Mouse (Mus musculus) hindbrain, embryonic 10.5 days (tissue): ENCODE measurements around the gene Creb3l2. TPM values are rescaled to one million over a fixed set of nuclear protein-coding genes. Genes with fewer than 3 reads are reported as not detected.
A peak's percentile ranks its signal among the peaks of the same experiment; 100 is the strongest.

Experiments
- DNase-seq: peaks from one replicate; pipeline ENCODE4 v3.0.0-alpha.2; 2017; ENCODE audit warnings: low spot score
- H3K27ac ChIP-seq: fragments of 300-500 bp; sonication (generic); 2 replicates; pipeline ENCODE4 v1.5.1; 2016; ENCODE audit warnings: mild to moderate bottlenecking, moderate library complexity
- H3K27me3 ChIP-seq: fragments of 300-500 bp; sonication (generic); 2 replicates; pipeline ENCODE4 v1.6.1; 2016; ENCODE audit warnings: mild to moderate bottlenecking; ENCODE audit not compliant: poor library complexity, insufficient read depth, severe bottlenecking
- H3K36me3 ChIP-seq: fragments of 300-500 bp; sonication (generic); 2 replicates; pipeline ENCODE4 v1.6.1; 2016; ENCODE audit warnings: mild to moderate bottlenecking, moderate library complexity
- H3K4me1 ChIP-seq: fragments of 300-500 bp; sonication (generic); replicated peaks from 2 replicates; pipeline ENCODE4 v1.6.1; 2016; ENCODE audit warnings: mild to moderate bottlenecking
- H3K4me3 ChIP-seq: fragments of 300-500 bp; sonication (generic); 2 replicates; pipeline ENCODE4 v1.5.1; 2016; ENCODE audit warnings: mild to moderate bottlenecking, moderate library complexity
- H3K9me3 ChIP-seq: fragments of 300-500 bp; sonication (generic); 2 replicates; pipeline ENCODE4 v1.6.1; 2016; ENCODE audit warnings: mild to moderate bottlenecking, moderate library complexity
- WGBS: fragments of 180-500 bp; shearing (Covaris S2); methylation state at CpG from one replicate; pipeline ENCODE4 v1.1.7; 2016; 5-methylcytosine and 5-hydroxymethylcytosine counted together
- polyA plus RNA-seq: library from polyadenylated mRNA; unstranded; fragments of >200 nt; fragmentation: Nextera tagmentation; extraction: Ambion mirVana; gene quantifications from 2 replicates; pipeline ENCODE4 v1.2.1, GENCODE M21; 2016

Creb3l2 gene
- polyA plus RNA-seq, 1 experiment from 2014 or later = 7.6 TPM

GRCm38 (mm10) chr6:37353616-37354015 lies 88.3 kb downstream of the Creb3l2 start:
- Histone ChIP-seq H3K27me3 (no peaks in the 10 kb centered on the region), H3K36me3 (peaks cover 8% of the 10 kb centered on the region; the same call in 1 of the 2 replicates), H3K4me3 (no peak overlapping the region), H3K27ac (no peak overlapping the region), H3K4me1 (peaks cover 10% of the 10 kb centered on the region; the same call in 1 of the 2 replicates), H3K9me3 (no peaks in the 10 kb centered on the region)
- DNase-seq = no peak
- 89% methylated on average over 9 of the region's 9 CpGs for whole genome bisulfite sequencing

DNA sequence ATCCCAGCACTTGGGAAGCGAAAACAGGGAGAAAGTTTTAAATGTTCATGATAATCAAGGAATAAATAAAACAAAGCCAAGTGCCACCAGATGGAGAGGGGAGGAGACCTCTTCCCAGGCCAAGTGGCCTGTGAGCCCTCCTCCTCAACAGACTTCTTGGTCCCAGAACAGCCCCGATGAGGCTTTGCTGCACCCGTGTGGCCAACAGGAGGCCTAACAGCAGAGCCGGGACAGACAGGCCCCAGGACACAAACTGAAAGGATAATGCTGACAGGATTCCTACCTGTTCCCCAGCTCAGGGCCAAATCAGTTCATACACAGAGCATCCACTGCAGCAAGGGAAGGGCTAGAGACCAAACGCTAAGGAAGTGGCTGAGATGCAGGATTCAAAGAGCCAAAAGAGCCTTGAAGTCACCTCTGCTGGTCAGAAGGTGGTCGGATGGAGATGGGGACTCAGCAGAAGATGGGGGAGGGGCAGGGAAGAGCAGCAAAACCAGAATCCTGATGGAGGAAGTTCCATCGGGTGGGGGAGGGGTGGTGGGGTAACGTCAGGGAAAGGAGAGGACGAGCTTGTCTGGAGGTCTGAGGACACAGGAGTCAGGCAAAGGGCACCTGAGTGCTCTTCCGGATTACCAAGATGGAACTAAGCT lies 90.1 kb downstream of the Creb3l2 start:
- 22% methylated on average over 10 of the region's 10 CpGs for WGBS
- peaks cover 15% of the 10 kb centered on the region for H3K36me3 ChIP-seq
- H3K27me3 ChIP-seq = no peaks in the 10 kb centered on the region
- peak; percentile 72 for DNase-seq
- peaks cover 10% of the 10 kb centered on the region; the same call in 1 of the 2 replicates for H3K4me1 ChIP-seq
- H3K27ac ChIP-seq = no peak overlapping the region
- H3K4me3 ChIP-seq = no peak overlapping the region
- H3K9me3 ChIP-seq = no peaks in the 10 kb centered on the region

DNA sequence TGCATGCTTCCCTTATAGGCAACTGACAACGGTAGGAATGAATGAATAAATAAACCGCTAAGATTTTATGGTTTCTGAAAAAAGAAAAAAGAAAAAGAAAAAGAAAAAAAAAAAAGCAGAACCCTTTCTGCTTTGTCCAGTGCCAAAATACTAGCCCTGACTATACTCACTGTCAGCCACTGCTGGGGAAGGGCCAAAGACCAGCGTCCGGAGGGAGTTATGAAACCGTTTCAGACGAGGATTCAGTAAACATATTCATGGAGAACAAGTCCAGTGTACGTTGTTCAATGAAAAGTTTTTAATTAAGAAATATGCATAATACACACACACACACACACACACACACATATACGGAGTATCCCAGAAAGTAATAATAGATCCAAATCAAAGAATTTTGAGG lies 91.6 kb downstream of the Creb3l2 start:
- Histone ChIP-seq H3K4me3 (no peak overlapping the region), H3K27me3 (no peaks in the 10 kb centered on the region), H3K4me1 (peaks cover 10% of the 10 kb centered on the region; the same call in 1 of the 2 replicates), H3K9me3 (no peaks in the 10 kb centered on the region), H3K36me3 (peaks cover 10% of the 10 kb centered on the region; the same call in 1 of the 2 replicates), H3K27ac (no peak overlapping the region)
- no peak for DNase-seq
- WGBS = 94% methylated on average over 8 of the region's 8 CpGs

- Histone ChIP-seq H3K9me3 (no peaks in the 10 kb centered on the region), H3K36me3 (peaks cover 14% of the 10 kb centered on the region; the same call in 1 of the 2 replicates), H3K4me1 (0 out of 2 replicates have a peak, but pooled peaks cover 5% of the 10 kb centered on the region), H3K27ac (no peak overlapping the region), H3K27me3 (no peaks in the 10 kb centered on the region), H3K4me3 (no peak overlapping the region)
- DNase-seq = no peak
- 85% methylated on average over 5 of the region's 5 CpGs for WGBS
Measured at GRCm38 (mm10) chr6:37347606-37348005, 94.3 kb downstream of the Creb3l2 start.

DNA sequence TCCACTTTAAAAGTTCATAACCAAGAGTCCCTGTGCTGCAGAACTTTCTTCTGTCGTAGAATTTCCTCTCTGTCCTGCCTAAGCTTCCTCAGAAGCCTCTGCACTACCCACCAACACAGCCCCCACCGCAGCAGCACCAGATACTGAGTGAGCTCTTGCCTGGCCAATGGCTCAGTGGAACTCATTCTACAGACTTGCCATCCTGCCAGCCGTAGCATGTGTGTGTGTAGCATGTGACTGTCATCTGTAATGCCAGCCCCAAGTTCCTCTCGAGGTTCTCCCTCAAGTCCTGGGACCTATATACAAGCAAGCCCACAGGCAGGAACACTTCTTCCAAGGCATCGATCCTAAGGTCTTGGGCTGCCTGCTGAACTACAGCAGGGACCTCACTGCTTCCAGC lies 103.9 kb downstream of the Creb3l2 start:
- 86% methylated on average over 5 of the region's 5 CpGs for WGBS
- no peak overlapping the region for H3K4me3 ChIP-seq
- H3K36me3 ChIP-seq = peaks cover 16% of the 10 kb centered on the region
- no peak for DNase-seq
- H3K27me3 ChIP-seq = no peaks in the 10 kb centered on the region
- H3K27ac ChIP-seq = no peak overlapping the region
- no peaks in the 10 kb centered on the region for H3K9me3 ChIP-seq
- peaks cover 14% of the 10 kb centered on the region for H3K4me1 ChIP-seq

DNA sequence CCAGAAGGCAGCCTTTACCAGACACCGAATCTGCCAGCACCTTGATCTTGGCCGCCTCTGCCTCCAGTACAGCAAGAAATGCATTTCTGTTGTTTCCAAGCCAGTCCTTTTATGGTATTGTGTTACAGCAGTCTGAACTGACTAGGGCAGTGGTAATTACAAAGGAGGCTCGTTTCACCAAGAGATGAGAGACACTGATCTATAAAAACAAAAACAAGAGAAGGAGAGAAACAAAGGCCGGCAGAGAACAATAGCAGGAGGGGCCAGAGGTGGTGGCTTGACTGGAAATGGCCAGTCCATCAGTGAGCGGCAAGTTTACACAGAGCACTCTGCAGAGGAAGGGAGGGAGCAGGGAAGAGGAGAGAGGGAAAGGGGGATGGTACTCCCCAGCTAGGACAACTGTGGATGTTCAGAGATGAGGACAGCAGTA lies 105.1 kb downstream of the Creb3l2 start:
- WGBS = 13% methylated on average over 5 of the region's 5 CpGs

DNA sequence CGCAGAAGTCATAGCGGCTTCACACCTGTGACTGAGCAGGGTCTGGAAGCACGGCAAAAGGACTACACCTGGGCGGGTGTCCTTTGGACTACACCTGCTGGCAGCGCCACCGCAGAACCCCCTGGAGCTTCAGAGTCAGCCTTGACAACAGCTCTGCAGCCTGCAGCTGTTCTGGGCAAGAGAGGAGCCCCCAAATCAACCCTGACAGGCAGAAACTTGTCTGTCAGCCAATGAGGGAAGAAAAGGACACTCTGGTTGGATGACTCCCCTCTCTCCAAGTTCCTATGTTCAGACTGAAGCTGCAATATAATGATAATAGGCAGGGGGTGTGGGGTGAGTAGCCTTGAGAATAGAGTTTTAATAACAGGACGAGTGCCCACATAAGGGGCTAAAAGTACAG lies 105.6 kb downstream of the Creb3l2 start:
- Histone ChIP-seq H3K4me3 (no peak overlapping the region), H3K4me1 (peaks cover 14% of the 10 kb centered on the region), H3K27ac (peak overlapping the region; percentile 71; the same call in 1 of the 2 replicates), H3K36me3 (peaks cover 24% of the 10 kb centered on the region), H3K27me3 (no peaks in the 10 kb centered on the region), H3K9me3 (no peaks in the 10 kb centered on the region)
- no peak for DNase-seq
- 55% methylated on average over 7 of the region's 7 CpGs for WGBS

More for the DNA sequence above, 105.1 kb downstream of the Creb3l2 start:
- Histone ChIP-seq H3K9me3 (no peaks in the 10 kb centered on the region), H3K36me3 (peaks cover 21% of the 10 kb centered on the region), H3K4me1 (peaks cover 14% of the 10 kb centered on the region), H3K27me3 (no peaks in the 10 kb centered on the region), H3K27ac (peak overlapping the region; percentile 71), H3K4me3 (no peak overlapping the region)
- DNase-seq = no peak

- Histone ChIP-seq H3K4me3 (no peak overlapping the region), H3K27me3 (no peaks in the 10 kb centered on the region), H3K4me1 (peaks cover 24% of the 10 kb centered on the region), H3K36me3 (peaks cover 24% of the 10 kb centered on the region), H3K27ac (no peak overlapping the region), H3K9me3 (no peaks in the 10 kb centered on the region)
- DNase-seq = no peak
- 91% methylated on average over 10 of the region's 10 CpGs for WGBS
Measured at GRCm38 (mm10) chr6:37332846-37333245, 109.1 kb downstream of the Creb3l2 start.

- H3K36me3 ChIP-seq = peaks cover 20% of the 10 kb centered on the region
- H3K4me3 ChIP-seq = no peak overlapping the region
- H3K9me3 ChIP-seq = no peaks in the 10 kb centered on the region
- 0 out of 2 replicates have a peak overlapping the region, but pooled peaks have one; percentile 23 for H3K27ac ChIP-seq
- H3K27me3 ChIP-seq = no peaks in the 10 kb centered on the region
- DNase-seq = no peak
- peaks cover 13% of the 10 kb centered on the region for H3K4me1 ChIP-seq
- WGBS = 54% methylated on average over 5 of the region's 5 CpGs
Measured at GRCm38 (mm10) chr6:37329901-37330864, 111.8 kb downstream of the Creb3l2 start.

DNA sequence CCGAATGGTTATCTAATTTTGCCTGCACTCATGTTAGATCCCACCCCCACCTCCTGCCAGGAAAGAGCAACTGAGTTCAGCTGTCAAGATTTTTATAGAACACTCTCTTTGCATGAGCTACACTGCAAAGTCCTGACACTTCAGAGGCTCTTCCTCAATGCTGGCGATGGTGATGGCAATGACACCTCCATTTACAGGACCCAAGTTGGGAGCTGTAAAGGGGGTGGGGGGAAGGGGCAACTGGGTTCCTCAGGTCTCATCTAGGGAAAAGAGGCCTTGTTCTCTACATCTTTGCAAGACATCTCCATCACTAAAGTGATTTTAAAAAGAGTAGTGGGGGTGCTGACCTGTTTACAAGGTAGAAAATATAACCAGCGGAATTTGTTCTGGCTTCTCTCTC lies 112.6 kb downstream of the Creb3l2 start:
- Histone ChIP-seq H3K27me3 (no peaks in the 10 kb centered on the region), H3K4me1 (peaks cover 13% of the 10 kb centered on the region), H3K36me3 (peaks cover 19% of the 10 kb centered on the region), H3K27ac (no peak overlapping the region), H3K4me3 (no peak overlapping the region), H3K9me3 (no peaks in the 10 kb centered on the region)
- 88% methylated on average over 3 of the region's 3 CpGs for WGBS
- DNase-seq = no peak

- WGBS = 49% methylated on average over 7 of the region's 7 CpGs
- no peak for DNase-seq
- Histone ChIP-seq H3K4me1 (peaks cover 13% of the 10 kb centered on the region), H3K9me3 (no peaks in the 10 kb centered on the region), H3K27ac (no peak overlapping the region), H3K27me3 (no peaks in the 10 kb centered on the region), H3K4me3 (no peak overlapping the region), H3K36me3 (peaks cover 12% of the 10 kb centered on the region; the same call in 1 of the 2 replicates)
Measured at GRCm38 (mm10) chr6:37328671-37329070, 113.3 kb downstream of the Creb3l2 start.

DNA sequence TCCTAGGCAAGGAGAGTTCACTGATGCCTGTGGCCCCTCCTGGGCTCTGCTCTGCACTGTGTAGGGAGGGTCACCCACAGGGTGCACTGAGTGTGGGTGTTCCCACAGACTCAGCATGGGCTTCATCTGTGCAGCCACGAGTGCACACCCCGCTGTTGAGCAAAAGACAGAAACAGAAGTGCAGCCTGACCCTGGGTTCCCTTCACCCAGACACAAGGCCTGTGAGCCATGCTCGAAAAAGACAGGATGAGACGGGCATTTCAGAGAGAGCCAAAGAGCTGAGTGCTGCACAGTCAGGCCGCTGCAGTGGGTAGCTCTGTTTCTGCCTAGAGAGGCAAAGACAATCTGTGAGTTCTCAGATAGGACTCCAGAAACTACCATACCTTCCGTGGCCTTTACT lies 114.4 kb downstream of the Creb3l2 start:
- Histone ChIP-seq H3K27me3 (no peaks in the 10 kb centered on the region), H3K4me3 (no peak overlapping the region), H3K27ac (no peak overlapping the region), H3K4me1 (peaks cover 13% of the 10 kb centered on the region), H3K9me3 (no peaks in the 10 kb centered on the region), H3K36me3 (peaks cover 8% of the 10 kb centered on the region; the same call in 1 of the 2 replicates)
- 54% methylated on average over 6 of the region's 6 CpGs for WGBS
- no peak for DNase-seq

- Histone ChIP-seq H3K4me1 (peaks cover 13% of the 10 kb centered on the region), H3K27ac (no peak overlapping the region), H3K27me3 (no peaks in the 10 kb centered on the region), H3K36me3 (0 out of 2 replicates have a peak, but pooled peaks cover under 1% of the 10 kb centered on the region), H3K9me3 (no peaks in the 10 kb centered on the region), H3K4me3 (no peak overlapping the region)
- 66% methylated on average over 8 of the region's 8 CpGs for whole genome bisulfite sequencing
- no peak for DNase-seq
Measured at GRCm38 (mm10) chr6:37326603-37326955, 115.4 kb downstream of the Creb3l2 start.
